Mouse (Mus musculus) liver, embryonic 14.5 days (tissue): ENCODE results near the gene Clcnka. TPM values are rescaled to one million over a fixed set of nuclear protein-coding genes. Genes with fewer than 3 reads are reported as not detected.

Source experiments
- ATAC-seq: fragments of 200-750 bp; cut with Nextera tagmentation; 2 replicates; pipeline ENCODE4 v1.8.0; 2017; ENCODE audit warnings: moderate number of reproducible peaks, mild to moderate bottlenecking, moderate library complexity; ENCODE audit not compliant: insufficient read depth
- DNase-seq, 3 experiments: peaks; one replicate each; pipeline ENCODE4 v3.0.0-alpha.2; 2012 to 2013; ENCODE audit warnings: low read depth in 3 of 3, low spot score in 3 of 3
- H3K27ac ChIP-seq: fragments of 300-500 bp; sonication (generic); 2 replicates; pipeline ENCODE4 v1.5.1; 2014; ENCODE audit warnings: moderate library complexity, mild to moderate bottlenecking, control low read depth, inconsistent platforms
- H3K27me3 ChIP-seq: fragments of 300-500 bp; sonication (generic); 2 replicates; pipeline ENCODE4 v1.6.1; 2014; ENCODE audit warnings: mild to moderate bottlenecking, low read length, moderate library complexity; ENCODE audit not compliant: control insufficient read depth, insufficient read depth
- H3K36me3 ChIP-seq: fragments of 300-500 bp; sonication (generic); replicated peaks from 2 replicates; pipeline ENCODE4 v1.6.1; 2014; ENCODE audit warnings: low read depth; ENCODE audit not compliant: control insufficient read depth, insufficient read depth
- H3K4me1 ChIP-seq, 2 experiments: fragments of 200-500 bp in 1 of 2; fragments of 300-500 bp in 1 of 2; sonication (generic) in 1 of 2; replicated peaks; 2 replicates each; pipeline ENCODE4 v1.6.1; 2012 to 2014; ENCODE audit warnings: antibody characterized with exemption in 1 of 2, inconsistent platforms in 1 of 2, low read length in 1 of 2; ENCODE audit not compliant: control insufficient read depth in 2 of 2, insufficient read depth in 2 of 2
- H3K4me2 ChIP-seq: fragments of 300-500 bp; sonication (generic); 2 replicates; pipeline ENCODE4 v1.6.1; 2014; ENCODE audit warnings: low read depth, mild to moderate bottlenecking, control low read depth, moderate library complexity
- H3K4me3 ChIP-seq, 2 experiments: fragments of 200-500 bp in 1 of 2; fragments of 300-500 bp in 1 of 2; sonication (generic) in 1 of 2; 2 replicates each; pipeline ENCODE4 v1.5.1; 2012 to 2014; ENCODE audit warnings: low read depth in 2 of 2, low read length in 2 of 2, mild to moderate bottlenecking in 2 of 2, control low read depth in 1 of 2, inconsistent platforms in 1 of 2, moderate library complexity in 1 of 2; ENCODE audit not compliant: insufficient read depth in 1 of 2
- H3K9ac ChIP-seq: fragments of 300-500 bp; sonication (generic); replicated peaks from 2 replicates; pipeline ENCODE4 v1.6.1; 2014; ENCODE audit warnings: mild to moderate bottlenecking, control low read depth, moderate library complexity
- H3K9me3 ChIP-seq: fragments of 300-500 bp; sonication (generic); 2 replicates; pipeline ENCODE4 v1.6.1; 2016; ENCODE audit warnings: low read length, mixed read lengths; ENCODE audit not compliant: control insufficient read depth
- CTCF ChIP-seq: IDR thresholded peaks from 2 replicates; pipeline ENCODE4 v1.5.1; 2016; ENCODE audit warnings: antibody characterized with exemption, low read depth, control low read depth
- EP300 ChIP-seq: IDR thresholded peaks from 2 replicates; pipeline ENCODE4 v1.6.1; 2016; ENCODE audit warnings: antibody characterized with exemption, low read depth
- WGBS: fragments of 180-500 bp; shearing (Covaris S2); extraction: QIAGEN DNeasy Blood & Tissue Kit; methylation state at CpG from one replicate; pipeline ENCODE4 v1.1.7; 2014; ENCODE audit not compliant: insufficient replicate concordance; 5-methylcytosine and 5-hydroxymethylcytosine counted together
- polyA plus RNA-seq, 2 experiments: library from polyadenylated mRNA; depleted of rRNA in 1 of 2; stranded (reverse) in 1 of 2; unstranded in 1 of 2; fragments of >200 nt; fragmentation: Nextera tagmentation in 1 of 2; extraction: Ambion mirVana in 1 of 2; gene quantifications; 2 replicates each; pipeline versions ENCODE4 v1.2.1 to v1.2.3; 2012 to 2014

The Clcnka gene
- polyA plus RNA-seq, 2 experiments: not detected

GRCm38 (mm10) chr4:141353868-141354267 is 44.7 kb downstream of the Clcnka start:
- no peaks in the 10 kb centered on the region for H3K27me3 ChIP-seq
- ATAC-seq (no peak), DNase-seq (no peak)
- WGBS: 62% methylated on average over 8 of the region's 8 CpGs
- no peak overlapping the region for H3K9ac ChIP-seq
- H3K4me1 ChIP-seq: no peaks in the 10 kb centered on the region
- no peak overlapping the region for H3K4me2 ChIP-seq
- no peak for TF ChIP-seq CTCF
- no peak for TF ChIP-seq EP300
- H3K36me3 ChIP-seq: no peaks in the 10 kb centered on the region
- no peak overlapping the region for H3K27ac ChIP-seq
- no peak overlapping the region for H3K4me3 ChIP-seq
- no peaks in the 10 kb centered on the region; the same call in 1 of the 2 replicates for H3K9me3 ChIP-seq

- DNase-seq (no peak), ATAC-seq (no peak)
- Histone ChIP-seq H3K4me1 (no peaks in the 10 kb centered on the region; a peak in 1 of 4 replicates), H3K9ac (no peak overlapping the region), H3K27me3 (no peaks in the 10 kb centered on the region), H3K9me3 (no peaks in the 10 kb centered on the region; the same call in 1 of the 2 replicates), H3K4me3 (no peak overlapping the region), H3K36me3 (no peaks in the 10 kb centered on the region), H3K27ac (no peak overlapping the region), H3K4me2 (no peak overlapping the region)
- WGBS: 63% methylated on average over 5 of the region's 5 CpGs
- no peak for TF ChIP-seq CTCF
Measured at GRCm38 (mm10) chr4:141352986-141353385, 45.5 kb downstream of the Clcnka start.

- Histone ChIP-seq H3K27ac (no peak overlapping the region), H3K9ac (no peak overlapping the region), H3K4me3 (no peak overlapping the region), H3K4me2 (no peak overlapping the region), H3K9me3 (no peaks in the 10 kb centered on the region; the same call in 1 of the 2 replicates), H3K4me1 (peaks cover 0 to 3% of the 10 kb centered on the region in 2 experiments; a peak in 1 of 4 replicates), H3K27me3 (no peaks in the 10 kb centered on the region), H3K36me3 (no peaks in the 10 kb centered on the region)
- no peak for DNase-seq
- no peak for ATAC-seq
- 46% methylated on average over 7 of the region's 7 CpGs for WGBS
- TF ChIP-seq CTCF (no peak), EP300 (no peak)
Measured at GRCm38 (mm10) chr4:141351972-141352371, 46.6 kb downstream of the Clcnka start.

- WGBS: 67% methylated on average over 12 of the region's 12 CpGs
Measured at GRCm38 (mm10) chr4:141350015-141350414, 48.5 kb downstream of the Clcnka start.

GRCm38 (mm10) chr4:141348616-141349015 is 49.9 kb downstream of the Clcnka start:
- H3K36me3 ChIP-seq: no peaks in the 10 kb centered on the region
- DNase-seq: no peak

More at GRCm38 (mm10) chr4:141350015-141350414, 48.5 kb downstream of the Clcnka start:
- Histone ChIP-seq H3K9me3 (no peaks in the 10 kb centered on the region; the same call in 1 of the 2 replicates), H3K4me2 (no peak overlapping the region), H3K27ac (no peak overlapping the region), H3K9ac (no peak overlapping the region), H3K4me1 (peaks cover 0 to 3% of the 10 kb centered on the region in 2 experiments; a peak in 1 of 4 replicates), H3K4me3 (no peak overlapping the region), H3K36me3 (no peaks in the 10 kb centered on the region), H3K27me3 (no peaks in the 10 kb centered on the region)
- TF ChIP-seq CTCF (no peak), EP300 (no peak)
- DNase-seq: no peak
- no peak for ATAC-seq

More at GRCm38 (mm10) chr4:141348616-141349015, 49.9 kb downstream of the Clcnka start:
- no peak overlapping the region for H3K27ac ChIP-seq
- no peak overlapping the region for H3K4me2 ChIP-seq
- no peak overlapping the region for H3K4me3 ChIP-seq
- 64% methylated on average over 11 of the region's 11 CpGs for WGBS
- H3K27me3 ChIP-seq: no peaks in the 10 kb centered on the region
- H3K9me3 ChIP-seq: no peaks in the 10 kb centered on the region
- TF ChIP-seq CTCF (no peak), EP300 (no peak)
- ATAC-seq: no peak
- H3K4me1 ChIP-seq: peaks cover 0 to 3% of the 10 kb centered on the region in 2 experiments; a peak in 1 of 4 replicates
- H3K9ac ChIP-seq: no peak overlapping the region
